Mouse (Mus musculus): ENCODE measurements at regions not wholly inside any gene's neighbourhood (a gene's known extent, or its start where the extent isn't known, plus 50 kb on each side); places are given as distances from the start of the nearest gene placed in this dataset.

- no peak for DNase-seq (ENCODE audit: low read depth, low spot score)
Observed at GRCm38 (mm10) chr13:101555371-101555874, 212.6 kb downstream of the Pik3r1 start.

GRCm38 (mm10) chr13:101553131-101553549 is 214.9 kb downstream of the Pik3r1 start:
- peak; percentile 41 for DNase-seq (ENCODE audit: low read depth, low spot score)

GRCm38 (mm10) chr13:101552451-101552850 is 215.6 kb downstream of the Pik3r1 start:
- DNase-seq (ENCODE audit: low read depth, low spot score) = no peak

- DNase-seq (ENCODE audit: low read depth, low spot score) = no peak
Observed at GRCm38 (mm10) chr13:101551068-101551467, 216.9 kb downstream of the Pik3r1 start.

- no peak for DNase-seq (ENCODE audit: low read depth, low spot score)
Observed at GRCm38 (mm10) chr13:101550526-101550925, 217.5 kb downstream of the Pik3r1 start.

GRCm38 (mm10) chr13:101547887-101548286 is 220.1 kb downstream of the Pik3r1 start:
- no peak for DNase-seq (ENCODE audit: low read depth, low spot score)

GRCm38 (mm10) chr13:101547365-101547764 is 220.7 kb downstream of the Pik3r1 start:
- DNase-seq (ENCODE audit: low read depth, low spot score) = no peak

- no peak for DNase-seq (ENCODE audit: low read depth, low spot score)
Observed at GRCm38 (mm10) chr13:101545344-101546181, 222.5 kb downstream of the Pik3r1 start.

GRCm38 (mm10) chr13:101540391-101541191 is 227.4 kb downstream of the Pik3r1 start:
- peak; percentile 86 for DNase-seq (ENCODE audit: low read depth, low spot score)

GRCm38 (mm10) chr13:101538110-101538509 is 229.9 kb downstream of the Pik3r1 start:
- no peak for DNase-seq (ENCODE audit: low read depth, low spot score)

- no peak for DNase-seq (ENCODE audit: low read depth, low spot score)
Observed at GRCm38 (mm10) chr13:101536019-101536418, 232.0 kb downstream of the Pik3r1 start.

GRCm38 (mm10) chr13:101535331-101535866 is 232.6 kb downstream of the Pik3r1 start:
- DNase-seq (ENCODE audit: low read depth, low spot score) = no peak

GRCm38 (mm10) chr13:101534490-101534889 is 233.5 kb downstream of the Pik3r1 start:
- no peak for DNase-seq (ENCODE audit: low read depth, low spot score)

GRCm38 (mm10) chr13:101532913-101533312 is 235.1 kb downstream of the Pik3r1 start:
- no peak for DNase-seq (ENCODE audit: low read depth, low spot score)

- DNase-seq (ENCODE audit: low read depth, low spot score) = no peak
Observed at GRCm38 (mm10) chr13:101527691-101528090, 240.3 kb downstream of the Pik3r1 start.

GRCm38 (mm10) chr13:101524781-101525180 is 243.2 kb downstream of the Pik3r1 start:
- DNase-seq (ENCODE audit: low read depth, low spot score) = no peak

- DNase-seq (ENCODE audit: low read depth, low spot score) = no peak
Observed at GRCm38 (mm10) chr13:101524223-101524622, 243.8 kb downstream of the Pik3r1 start.

- DNase-seq (ENCODE audit: low read depth, low spot score) = no peak
Observed at GRCm38 (mm10) chr13:101523492-101523891, 244.5 kb downstream of the Pik3r1 start.

GRCm38 (mm10) chr13:101522597-101522996 is 245.4 kb downstream of the Pik3r1 start:
- DNase-seq (ENCODE audit: low read depth, low spot score) = no peak

- no peak for DNase-seq (ENCODE audit: low read depth, low spot score)
Observed at GRCm38 (mm10) chr13:101513354-101513753, 254.7 kb downstream of the Pik3r1 start.

- DNase-seq (ENCODE audit: low read depth, low spot score) = no peak
Observed at GRCm38 (mm10) chr13:101509946-101510345, 258.1 kb downstream of the Pik3r1 start.

- no peak for DNase-seq (ENCODE audit: low read depth, low spot score)
Observed at GRCm38 (mm10) chr13:101508331-101508730, 259.7 kb downstream of the Pik3r1 start.
